Mouse (Mus musculus) cerebellum, adult 11 months (tissue): ENCODE measurements around the gene Phtf2.

Source experiments
- DNase-seq: peaks from one replicate; pipeline ENCODE4 v3.0.0; 2022

Gene Phtf2

GRCm38 (mm10) chr5:20881915-20882800 is at the start of gene Phtf2, which contains the start of gene Tmem60:
Gene Phtf2 (minus strand): TSS chr5:20882124.
Gene Tmem60 (plus strand): TSS chr5:20882191.
- peak; percentile 99 for DNase-seq

GRCm38 (mm10) chr5:20931300-20931699 is 49.4 kb upstream of the Phtf2 start:
- no peak for DNase-seq

GRCm38 (mm10) chr5:20930430-20930829 is 48.5 kb upstream of the Phtf2 start:
- DNase-seq, result no peak

DNA sequence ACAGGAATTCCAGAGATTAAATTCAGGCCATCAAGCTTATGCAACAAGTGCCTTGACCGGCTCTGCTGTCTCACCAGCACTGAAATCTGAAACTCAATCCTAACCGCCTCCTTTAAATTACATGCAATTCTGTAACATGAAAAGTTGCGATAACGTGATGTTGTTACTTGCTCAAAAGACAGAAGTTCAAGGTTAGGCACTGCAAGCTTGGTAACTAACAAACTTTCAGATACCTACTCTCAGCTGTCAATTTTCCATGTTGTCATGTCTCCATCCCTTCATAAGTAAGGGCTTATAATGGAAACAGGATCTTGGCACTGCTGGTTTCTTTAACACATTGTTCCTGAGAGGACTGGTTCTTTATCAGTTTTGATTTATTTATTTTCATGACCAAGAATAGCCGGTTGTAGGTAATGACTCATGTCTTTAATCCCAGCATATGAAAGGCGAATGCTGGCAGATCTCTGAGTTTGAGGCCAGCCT is 47.8 kb upstream of the Phtf2 start:
- no peak for DNase-seq

DNA sequence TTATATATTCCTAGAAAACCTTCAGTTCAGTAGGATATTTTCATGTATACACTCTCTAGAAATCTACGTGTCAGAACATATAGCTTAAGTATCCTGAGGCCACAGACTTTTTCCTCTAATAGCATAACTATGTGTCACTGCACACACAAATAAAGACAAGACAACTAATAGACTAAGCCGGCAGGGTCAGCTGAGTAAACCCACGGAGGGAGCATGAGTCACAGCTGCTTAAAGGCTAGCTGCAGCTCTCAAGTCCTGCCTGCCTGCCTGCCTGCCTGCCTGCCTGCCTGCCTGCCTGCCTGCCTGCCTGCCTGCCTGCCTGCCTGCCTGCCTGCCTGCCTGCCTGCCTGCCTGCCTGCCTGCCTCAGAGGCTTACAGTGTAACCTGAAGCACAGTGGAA is 43.5 kb upstream of the Phtf2 start:
- no peak for DNase-seq

DNA sequence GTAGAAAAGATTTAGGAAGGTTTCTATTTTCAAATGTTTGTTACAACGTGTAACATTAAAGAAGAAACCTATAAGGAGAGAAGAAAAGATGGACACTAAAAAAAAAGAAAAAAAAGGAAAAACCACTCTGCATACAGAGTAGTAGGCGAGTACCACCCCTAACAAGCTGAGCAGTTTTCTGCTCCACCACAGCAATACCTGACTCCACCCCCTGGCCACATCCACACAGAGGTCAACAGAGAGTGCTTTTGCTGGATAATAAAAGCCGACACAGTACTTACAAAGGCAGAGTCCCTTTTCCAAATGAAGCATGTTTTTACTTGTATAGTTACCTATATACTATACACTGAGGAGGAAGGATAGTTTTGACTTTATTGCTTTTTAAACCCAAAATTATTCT is 42.7 kb upstream of the Phtf2 start:
- no peak for DNase-seq

DNA sequence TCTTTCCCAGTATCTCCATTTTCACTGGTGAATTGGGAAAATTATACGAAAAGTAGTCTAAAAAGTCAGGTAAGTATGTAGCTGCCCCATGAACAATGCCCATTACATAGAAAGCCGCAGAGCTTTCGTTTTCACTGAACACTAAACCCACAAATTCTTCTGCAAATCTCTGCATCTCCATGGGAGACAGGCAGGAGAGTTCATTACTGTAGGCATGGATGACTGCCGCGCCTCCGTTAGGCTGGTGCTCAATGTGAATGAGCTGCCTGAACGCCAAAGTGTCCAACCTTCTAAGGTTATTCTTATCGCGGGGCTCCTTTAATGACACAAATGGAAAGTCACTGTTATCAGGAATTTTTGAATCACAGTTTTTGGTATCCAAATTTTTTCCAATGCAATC is 37.6 kb upstream of the Phtf2 start:
- DNase-seq, result no peak

- DNase-seq, result no peak
Observed at GRCm38 (mm10) chr5:20918967-20919366, 37.0 kb upstream of the Phtf2 start.

GRCm38 (mm10) chr5:20913372-20914275 is 31.7 kb upstream of the Phtf2 start:
- DNase-seq, result peak; percentile 69

DNA sequence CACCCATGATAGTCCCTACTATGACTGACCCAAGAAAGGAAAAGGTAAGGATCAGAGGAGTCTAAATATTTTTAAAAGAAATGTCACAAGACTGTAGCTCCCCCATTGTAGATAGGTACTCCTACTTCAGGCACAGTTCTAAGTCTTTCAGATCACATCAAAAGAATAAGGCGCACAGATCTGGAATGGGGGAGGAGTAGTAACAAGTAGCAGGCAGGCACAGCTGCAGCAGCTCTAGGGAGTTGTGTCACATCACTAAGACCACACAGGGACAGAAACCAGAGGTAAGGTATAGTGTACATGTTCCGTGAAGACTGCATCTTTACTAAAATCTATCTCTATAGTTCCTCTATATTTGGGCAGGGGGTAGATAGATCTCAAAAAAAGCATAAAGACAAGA is 29.8 kb upstream of the Phtf2 start:
- no peak for DNase-seq

DNA sequence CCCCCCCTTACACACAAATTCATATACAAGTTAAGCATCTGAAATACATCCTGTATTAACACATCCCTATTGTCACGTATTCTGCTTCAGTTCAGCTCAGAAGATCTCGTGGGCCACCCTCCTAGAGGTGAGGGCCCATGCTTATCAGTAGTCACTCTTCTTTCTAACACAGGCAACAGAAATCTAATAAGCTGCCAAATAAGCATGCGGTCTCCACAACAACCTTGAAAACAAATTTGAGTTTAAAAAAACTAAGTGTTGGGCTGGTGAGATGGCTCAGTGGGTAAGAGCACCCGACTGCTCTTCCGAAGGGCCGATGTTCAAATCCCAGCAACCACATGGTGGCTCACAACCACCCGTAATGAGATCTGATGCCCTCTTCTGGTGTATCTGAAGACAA is 24.3 kb upstream of the Phtf2 start:
- no peak for DNase-seq

GRCm38 (mm10) chr5:20905437-20905836 is 23.5 kb upstream of the Phtf2 start:
- DNase-seq, result no peak

GRCm38 (mm10) chr5:20904647-20905046 is 22.7 kb upstream of the Phtf2 start:
- no peak for DNase-seq

- no peak for DNase-seq
Observed at GRCm38 (mm10) chr5:20897446-20898167, 15.7 kb upstream of the Phtf2 start.

DNA sequence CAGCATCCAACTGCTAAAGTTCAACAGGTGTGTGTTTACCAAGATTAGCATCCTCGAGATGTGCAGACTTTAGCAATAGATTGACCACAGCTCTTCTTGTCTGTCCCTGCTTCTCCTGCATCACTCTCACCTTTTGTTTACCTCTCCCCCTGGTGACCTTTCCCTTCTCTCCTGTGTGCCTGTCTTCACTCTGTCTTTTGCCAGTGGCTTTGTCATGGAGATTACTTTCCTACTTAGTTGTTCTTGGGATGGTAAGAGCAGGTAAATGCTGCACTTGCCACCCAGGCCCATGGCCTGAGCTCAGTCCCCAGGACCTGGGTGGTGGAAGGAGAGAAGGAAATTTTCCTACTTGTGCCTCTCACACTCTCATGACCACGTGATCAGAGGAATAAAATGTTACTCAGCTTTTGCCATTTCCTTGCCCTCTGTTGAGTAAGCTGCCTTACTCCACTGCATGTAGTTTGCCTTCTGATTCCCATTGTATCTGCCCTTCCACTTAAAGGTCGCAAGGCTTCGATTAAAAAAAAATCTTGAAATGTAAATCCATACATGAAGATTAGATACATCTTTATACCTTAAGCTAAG is 2.2 kb upstream of the Phtf2 start:
- no peak for DNase-seq

DNA sequence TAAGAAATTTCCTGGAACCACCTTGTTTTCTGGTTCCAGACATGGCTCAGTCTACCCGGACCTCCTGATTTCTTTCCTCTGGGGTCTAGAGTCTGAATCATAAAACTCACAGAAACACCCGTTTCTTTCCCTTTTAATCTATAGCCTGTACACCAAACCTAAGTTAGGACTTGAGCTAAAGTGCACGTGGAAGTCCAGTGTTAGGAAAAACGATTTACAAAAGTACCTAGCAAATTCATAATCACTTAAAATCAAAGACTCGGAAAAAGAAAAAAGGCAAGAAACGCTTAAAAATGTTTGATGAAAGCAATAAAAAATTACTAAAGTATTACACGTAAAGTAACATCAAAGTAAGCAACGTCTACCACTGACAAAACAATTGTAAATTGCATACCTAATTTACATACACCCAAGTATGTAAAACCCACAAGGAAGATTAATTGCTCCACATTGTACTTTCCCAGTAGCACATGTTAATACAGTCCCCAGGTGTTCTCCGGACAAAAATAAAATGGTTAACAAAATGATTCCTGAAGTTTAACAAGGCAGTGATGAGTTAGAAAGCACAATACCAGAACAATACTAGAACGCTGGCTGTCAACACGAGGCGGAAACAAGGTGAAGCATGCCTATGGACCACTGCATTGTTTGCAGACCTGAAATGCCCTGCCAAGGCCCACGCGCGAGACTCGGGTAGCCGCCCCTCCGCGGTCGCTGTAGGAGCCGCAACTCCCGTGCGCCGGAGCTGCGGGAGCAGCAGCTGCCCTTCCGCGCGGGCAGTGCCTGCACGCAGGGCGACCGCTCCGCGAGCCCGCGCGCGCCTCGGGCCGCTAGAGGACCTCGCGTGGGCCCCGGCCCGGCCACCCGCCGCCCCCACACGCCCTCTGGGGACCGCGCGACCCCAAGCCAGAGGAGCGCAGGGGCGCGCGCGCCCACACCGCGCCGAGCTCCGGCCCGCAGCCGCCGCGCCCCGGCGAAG is 838 bp downstream of the Phtf2 start:
- peak; percentile 68 for DNase-seq

- no peak for DNase-seq
Observed at GRCm38 (mm10) chr5:20880386-20880785, 1.5 kb downstream of the Phtf2 start.

- no peak for DNase-seq
Observed at GRCm38 (mm10) chr5:20876934-20877426, 4.9 kb downstream of the Phtf2 start.

GRCm38 (mm10) chr5:20873146-20873545 is 8.8 kb downstream of the Phtf2 start:
- no peak for DNase-seq

DNA sequence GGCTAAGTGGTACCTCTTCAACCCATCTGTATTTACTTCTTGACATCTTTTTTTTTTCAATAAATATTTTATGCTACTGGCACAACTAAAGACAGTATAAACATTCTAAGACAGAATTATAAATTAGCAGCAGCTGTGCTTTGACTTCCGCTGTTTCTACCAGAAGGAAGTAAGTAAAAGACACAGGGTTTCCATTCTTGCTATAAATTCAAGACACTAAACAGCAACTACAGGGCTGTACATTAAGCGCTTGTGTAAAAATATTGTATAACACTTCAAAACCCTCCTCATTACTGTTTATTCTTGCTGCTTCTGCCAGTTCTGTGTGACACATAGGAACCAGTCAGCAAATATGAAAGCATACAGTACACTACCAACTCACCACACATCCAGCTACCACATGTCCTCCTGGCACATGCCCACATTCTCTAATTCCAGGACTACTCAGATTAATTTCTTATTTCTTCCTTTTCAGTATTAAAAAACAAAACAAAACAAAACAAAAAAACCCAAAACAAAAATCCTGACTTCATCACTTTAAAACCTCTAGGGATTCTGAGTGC is 16.6 kb downstream of the Phtf2 start:
- DNase-seq, result no peak
